Mouse (Mus musculus) embryonic facial prominence, embryonic 10.5 days (tissue): Measurements from ENCODE around the gene Ifitm10. TPM values are rescaled to one million over a fixed set of nuclear protein-coding genes. Genes with fewer than 3 reads are reported as not detected.
"Not testable (repeated sequence)": the region's sequence is repeated elsewhere in the genome, so short reads cannot be mapped to it uniquely, and the experiment has no call there.

Source experiments
- DNase-seq: peaks from one replicate; pipeline ENCODE4 v3.0.0-alpha.2; 2017; ENCODE audit warnings: low spot score
- H3K27ac ChIP-seq: fragments of 300-500 bp; sonication (generic); replicated peaks from 2 replicates; pipeline ENCODE4 v1.5.1; 2016; ENCODE audit warnings: mild to moderate bottlenecking
- H3K27me3 ChIP-seq: fragments of 300-500 bp; sonication (generic); replicated peaks from 2 replicates; pipeline ENCODE4 v1.6.1; 2016; ENCODE audit warnings: low read depth, mild to moderate bottlenecking; ENCODE audit not compliant: poor library complexity, severe bottlenecking
- H3K36me3 ChIP-seq: fragments of 300-500 bp; sonication (generic); replicated peaks from 2 replicates; pipeline ENCODE4 v1.6.1; 2016; ENCODE audit warnings: mild to moderate bottlenecking, moderate library complexity
- H3K4me1 ChIP-seq: fragments of 300-500 bp; sonication (generic); 2 replicates; pipeline ENCODE4 v1.6.1; 2016
- H3K4me3 ChIP-seq: fragments of 300-500 bp; sonication (generic); 2 replicates; pipeline ENCODE4 v1.5.1; 2016; ENCODE audit warnings: mild to moderate bottlenecking, moderate library complexity
- H3K9me3 ChIP-seq: fragments of 300-500 bp; sonication (generic); 2 replicates; pipeline ENCODE4 v1.6.1; 2016; ENCODE audit warnings: mild to moderate bottlenecking
- WGBS: fragments of 180-500 bp; shearing (Covaris S2); methylation state at CpG from one replicate; pipeline ENCODE4 v1.1.7; 2016; 5-methylcytosine and 5-hydroxymethylcytosine counted together
- polyA plus RNA-seq: library from polyadenylated mRNA; unstranded; fragments of >200 nt; fragmentation: Nextera tagmentation; extraction: Ambion mirVana; gene quantifications from 2 replicates; pipeline ENCODE4 v1.2.1, GENCODE M21; 2016

Ifitm10 gene
- 2.2 and 3.0 TPM in 2 replicates for polyA plus RNA-seq

- H3K36me3 ChIP-seq = peaks cover 39% of the 10 kb centered on the region
- DNase-seq = no peak
- H3K4me1 ChIP-seq = peaks cover 39% of the 10 kb centered on the region
- H3K27me3 ChIP-seq = peaks cover 53% of the 10 kb centered on the region
- 0 out of 2 replicates have a peak within 1 kb of the TSS, but pooled peaks have one; percentile 35 for H3K27ac ChIP-seq
- no peaks in the 10 kb centered on the region for H3K9me3 ChIP-seq
- 66% methylated on average over 8 of the region's 8 CpGs for WGBS
- H3K4me3 ChIP-seq = peak within 1 kb of the TSS; percentile 60
These were observed at the start of gene Ifitm10 for GRCm38 (mm10) chr7:142373641-142374412. Gene Ifitm10 (minus strand): TSS chr7:142373753.

GRCm38 (mm10) chr7:142421826-142422225 is 48.3 kb upstream of the Ifitm10 start:
- Histone ChIP-seq H3K4me1 (peaks cover 6% of the 10 kb centered on the region; the same call in 1 of the 2 replicates), H3K27me3 (no peaks in the 10 kb centered on the region), H3K9me3 (no peaks in the 10 kb centered on the region), H3K36me3 (no peaks in the 10 kb centered on the region), H3K4me3 (no peak overlapping the region), H3K27ac (no peak overlapping the region)
- WGBS = 76% methylated on average over 2 of the region's 2 CpGs
- DNase-seq = no peak

GRCm38 (mm10) chr7:142419887-142420286 is 46.3 kb upstream of the Ifitm10 start:
- no peak for DNase-seq
- Histone ChIP-seq H3K9me3 (no peaks in the 10 kb centered on the region), H3K4me1 (no peaks in the 10 kb centered on the region), H3K4me3 (no peak overlapping the region), H3K36me3 (no peaks in the 10 kb centered on the region), H3K27me3 (no peaks in the 10 kb centered on the region), H3K27ac (no peak overlapping the region)
- WGBS = 90% methylated on average over 5 of the region's 5 CpGs

DNA sequence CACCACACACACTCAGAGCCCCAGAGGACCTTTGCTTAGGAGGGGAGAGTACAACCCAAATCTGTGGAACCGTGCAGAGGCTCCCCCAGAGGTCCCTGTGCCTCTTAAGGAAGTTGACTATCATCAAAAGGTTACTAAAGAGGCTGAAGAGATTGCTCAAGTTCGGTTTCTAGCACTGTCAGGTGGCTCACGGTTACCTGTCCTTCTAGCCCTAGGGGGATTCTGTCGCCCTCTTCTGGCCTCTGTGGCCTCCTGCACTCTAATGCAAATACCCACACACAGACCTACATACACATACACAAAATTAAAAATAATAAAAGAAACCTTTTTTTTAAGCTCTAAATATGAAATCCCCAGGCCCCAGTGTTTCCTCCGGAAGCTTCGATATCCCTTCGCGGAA is 45.1 kb upstream of the Ifitm10 start:
- no peak overlapping the region for H3K4me3 ChIP-seq
- H3K4me1 ChIP-seq = no peaks in the 10 kb centered on the region
- WGBS = 87% methylated on average over 8 of the region's 8 CpGs
- no peaks in the 10 kb centered on the region for H3K27me3 ChIP-seq
- H3K36me3 ChIP-seq = no peaks in the 10 kb centered on the region
- no peak overlapping the region for H3K27ac ChIP-seq
- H3K9me3 ChIP-seq = no peaks in the 10 kb centered on the region
- no peak for DNase-seq

- Histone ChIP-seq H3K36me3 (no peaks in the 10 kb centered on the region), H3K4me1 (no peaks in the 10 kb centered on the region), H3K27ac (no peak overlapping the region), H3K9me3 (no peaks in the 10 kb centered on the region), H3K4me3 (no peak overlapping the region), H3K27me3 (no peaks in the 10 kb centered on the region)
- 94% methylated on average over 2 of the region's 2 CpGs for WGBS
- no peak for DNase-seq
These were observed 44.5 kb upstream of the Ifitm10 start for GRCm38 (mm10) chr7:142418027-142418426.

DNA sequence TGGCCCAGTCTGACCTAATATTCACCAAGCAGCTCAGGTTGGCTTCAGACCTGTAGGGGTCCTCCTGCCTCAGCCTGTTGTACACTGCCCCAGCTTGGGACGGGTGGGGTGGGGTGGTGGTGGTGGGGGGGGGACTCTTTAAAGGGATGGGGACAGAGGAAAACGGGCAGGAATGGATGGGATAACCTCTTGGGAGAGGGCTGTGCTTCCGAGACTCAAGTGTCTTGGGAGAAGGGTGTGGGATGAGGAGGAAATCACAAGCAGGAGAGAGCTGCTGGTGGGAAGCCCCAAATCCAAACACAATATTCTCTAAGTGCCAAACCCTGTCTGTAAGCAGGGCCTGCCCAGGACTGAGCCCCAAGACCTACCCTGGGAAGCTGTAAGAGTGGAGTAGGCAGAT is 42.7 kb upstream of the Ifitm10 start:
- H3K27ac ChIP-seq = no peak overlapping the region
- H3K27me3 ChIP-seq = no peaks in the 10 kb centered on the region
- no peaks in the 10 kb centered on the region for H3K36me3 ChIP-seq
- 70% methylated on average over 3 of the region's 3 CpGs for WGBS
- H3K4me1 ChIP-seq = no peaks in the 10 kb centered on the region
- DNase-seq = no peak
- no peak overlapping the region for H3K4me3 ChIP-seq
- no peaks in the 10 kb centered on the region for H3K9me3 ChIP-seq

- no peaks in the 10 kb centered on the region for H3K4me1 ChIP-seq
- H3K36me3 ChIP-seq = no peaks in the 10 kb centered on the region
- no peaks in the 10 kb centered on the region for H3K27me3 ChIP-seq
- no peaks in the 10 kb centered on the region for H3K9me3 ChIP-seq
- H3K4me3 ChIP-seq = no peak overlapping the region
- no peak for DNase-seq
- H3K27ac ChIP-seq = no peak overlapping the region
- 61% methylated on average over 4 of the region's 4 CpGs for WGBS
These were observed 41.8 kb upstream of the Ifitm10 start for GRCm38 (mm10) chr7:142415314-142415713.

DNA sequence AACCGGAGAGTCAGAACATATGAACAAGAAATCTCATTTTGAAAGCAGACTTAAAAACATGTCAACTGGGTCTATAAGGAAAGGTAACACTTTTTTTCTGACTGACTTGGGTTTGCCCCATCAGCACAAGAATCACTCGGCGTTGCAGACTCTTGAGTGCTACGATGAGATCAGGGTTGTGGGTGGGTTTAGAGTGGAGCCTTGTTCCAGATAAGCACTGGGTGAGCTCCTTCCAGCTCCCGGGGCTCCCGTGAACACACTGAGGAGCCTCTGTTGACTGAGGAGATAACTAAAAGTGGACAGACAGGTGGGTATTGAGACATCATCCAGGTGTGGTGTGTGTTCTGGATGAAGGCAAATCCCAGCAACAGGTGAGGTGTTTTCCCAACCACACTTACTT is 39.7 kb upstream of the Ifitm10 start:
- Histone ChIP-seq H3K27me3 (no peaks in the 10 kb centered on the region), H3K4me1 (no peaks in the 10 kb centered on the region), H3K4me3 (no peak overlapping the region), H3K36me3 (no peaks in the 10 kb centered on the region), H3K9me3 (no peaks in the 10 kb centered on the region), H3K27ac (no peak overlapping the region)
- WGBS = 93% methylated on average over 6 of the region's 6 CpGs
- DNase-seq = no peak

DNA sequence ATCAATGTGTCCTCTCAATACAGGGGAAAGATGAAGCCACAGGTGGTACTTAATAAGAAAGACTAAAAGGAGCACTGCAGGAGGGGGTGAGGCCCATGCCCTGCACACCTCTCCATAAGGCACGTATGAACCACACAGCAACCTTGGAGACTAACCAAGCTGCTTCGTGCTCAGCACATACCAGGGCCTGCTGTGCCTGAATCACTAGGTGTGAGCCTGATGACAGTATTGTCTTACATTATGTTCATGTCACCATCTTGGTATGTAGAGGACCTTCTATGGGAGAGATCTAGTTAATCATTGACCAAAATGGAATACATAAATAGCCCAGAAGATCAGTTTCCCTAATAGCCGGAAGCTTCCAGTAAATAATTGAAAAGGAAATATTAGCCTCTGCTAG is 36.0 kb upstream of the Ifitm10 start:
- Histone ChIP-seq H3K9me3 (no peaks in the 10 kb centered on the region), H3K4me3 (no peak overlapping the region), H3K27me3 (no peaks in the 10 kb centered on the region), H3K4me1 (no peaks in the 10 kb centered on the region), H3K36me3 (no peaks in the 10 kb centered on the region), H3K27ac (no peak overlapping the region)
- no peak for DNase-seq
- WGBS = 83% methylated on average over 3 of the region's 3 CpGs

DNA sequence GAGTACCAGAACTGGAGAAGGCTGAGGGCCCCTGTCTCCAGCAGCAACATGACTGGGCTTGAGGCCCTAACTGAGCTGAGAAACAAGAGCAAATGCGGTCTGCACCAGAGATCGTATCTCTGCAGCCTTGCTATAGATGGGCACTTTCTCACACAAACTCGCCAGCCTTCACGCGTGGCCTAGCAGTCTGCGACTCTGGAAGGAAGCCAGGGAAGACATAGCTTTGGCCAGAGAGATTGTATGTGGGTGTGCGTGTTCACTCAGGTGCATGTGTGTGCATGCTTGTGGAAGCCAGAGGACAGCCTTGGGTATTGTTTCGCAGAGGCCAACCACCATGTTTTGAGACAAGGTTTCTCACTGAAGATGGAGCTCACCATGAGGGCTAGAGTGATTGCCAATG is 35.1 kb upstream of the Ifitm10 start:
- no peak overlapping the region for H3K4me3 ChIP-seq
- WGBS = 91% methylated on average over 8 of the region's 8 CpGs
- no peaks in the 10 kb centered on the region for H3K36me3 ChIP-seq
- H3K27me3 ChIP-seq = no peaks in the 10 kb centered on the region
- no peak overlapping the region for H3K27ac ChIP-seq
- no peaks in the 10 kb centered on the region for H3K9me3 ChIP-seq
- no peaks in the 10 kb centered on the region for H3K4me1 ChIP-seq
- DNase-seq = no peak

DNA sequence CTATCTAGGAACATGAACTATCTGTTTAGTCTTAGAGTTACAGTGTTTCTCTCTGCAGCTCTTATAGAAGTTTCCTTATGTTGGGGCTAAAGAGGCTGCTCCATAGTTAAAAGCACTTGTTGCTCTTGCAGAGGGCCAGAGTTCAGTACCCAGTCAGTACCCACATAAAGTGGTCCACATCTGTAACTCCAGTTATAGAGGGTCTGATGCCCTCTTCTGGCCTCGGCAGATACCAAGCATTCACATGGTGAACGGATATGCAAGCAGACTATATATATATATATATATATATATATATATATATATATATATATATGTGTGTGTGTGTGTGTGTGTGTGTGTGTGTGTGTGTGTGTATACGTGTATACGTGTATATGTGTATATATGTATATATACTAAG is 34.4 kb upstream of the Ifitm10 start:
- Histone ChIP-seq H3K36me3 (no peaks in the 10 kb centered on the region), H3K27me3 (no peaks in the 10 kb centered on the region), H3K27ac (no peak overlapping the region), H3K4me1 (no peaks in the 10 kb centered on the region), H3K9me3 (no peaks in the 10 kb centered on the region), H3K4me3 (no peak overlapping the region)
- no peak for DNase-seq
- 64% methylated on average over 4 of the region's 4 CpGs for WGBS

GRCm38 (mm10) chr7:142405134-142405533 is 31.6 kb upstream of the Ifitm10 start:
- 89% methylated on average over 5 of the region's 5 CpGs for WGBS
- H3K27me3 ChIP-seq, H3K36me3 ChIP-seq, H3K9me3 ChIP-seq, H3K4me3 ChIP-seq, DNase-seq, H3K27ac ChIP-seq: not testable (repeated sequence)
- peaks cover 12% of the 10 kb centered on the region for H3K4me1 ChIP-seq

GRCm38 (mm10) chr7:142403591-142403990 is 30.0 kb upstream of the Ifitm10 start:
- Histone ChIP-seq H3K4me1 (peaks cover 18% of the 10 kb centered on the region), H3K27ac (no peak overlapping the region), H3K9me3 (no peaks in the 10 kb centered on the region), H3K36me3 (no peaks in the 10 kb centered on the region), H3K4me3 (no peak overlapping the region), H3K27me3 (no peaks in the 10 kb centered on the region)
- no peak for DNase-seq
- 82% methylated on average over 4 of the region's 4 CpGs for WGBS
